ENCODE assay signal across 10 mouse cellular contexts in the genomic region with DNA sequence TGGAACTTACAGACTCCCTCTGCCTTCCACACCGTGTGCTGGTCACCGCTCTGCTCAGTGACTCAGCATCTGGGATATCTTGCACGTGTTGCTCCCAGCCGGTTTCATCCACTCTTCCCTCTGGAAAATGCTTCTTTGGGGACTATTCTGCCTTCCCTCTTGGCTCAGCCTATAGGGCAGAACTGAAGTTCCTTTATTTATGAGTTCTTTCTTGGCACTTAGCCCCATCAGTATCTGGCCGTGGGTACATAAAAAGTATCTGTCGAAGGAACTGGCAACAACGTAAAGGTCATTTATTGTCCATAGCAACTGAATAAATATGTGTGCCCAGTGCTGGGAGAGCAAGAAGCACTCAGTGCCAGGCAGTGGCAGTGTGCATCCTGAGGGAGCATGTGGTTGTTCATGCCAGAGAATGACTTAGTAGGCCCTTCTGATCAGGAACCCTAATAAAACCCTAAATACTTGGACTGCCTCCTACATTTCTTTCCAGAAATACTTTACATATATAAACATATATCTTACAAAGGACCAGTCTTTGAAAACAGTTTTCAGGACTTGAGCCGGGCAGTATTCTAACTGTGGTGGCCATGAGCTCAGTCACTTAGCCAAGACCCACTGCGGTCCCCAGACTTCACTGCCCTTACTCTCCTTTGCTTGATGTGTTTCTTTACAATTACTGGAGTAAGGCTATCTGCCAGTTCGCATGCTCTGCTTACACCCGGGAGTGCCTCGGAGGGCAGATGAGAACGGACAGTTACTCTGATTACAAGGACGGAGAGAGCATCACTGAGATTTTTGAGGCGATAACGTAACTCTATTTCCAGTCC.
DNase-seq lines count a peak whose midpoint lies in the region; ATAC-seq lines count a peak whose summit lies in the region.
"Had no signal": no experiment of that assay in that cellular context is flagged by ENCODE, and none has a peak within 500 bp of the region (broad histone marks: within the 10 kb centered on the region; RNA-seq: fewer than 3 reads in every experiment).

No protein-coding gene starts in this region.

- H3K27ac ChIP-seq in hindbrain, embryonic 13.5 days: peak overlapping the region; percentile 36; the same call in 1 of the 2 replicates
- H3K27ac ChIP-seq in hindbrain, embryonic 12.5 days: no peak overlapping the region
- H3K27ac ChIP-seq in neural tube, embryonic 13.5 days (replicated peaks): no peak overlapping the region
- H3K27ac ChIP-seq in midbrain, embryonic 11.5 days (ENCODE audit: low read depth, low read length): no peak overlapping the region
- H3K27ac ChIP-seq: midbrain, embryonic 12.5 days had no signal

- DNase-seq in neural tube, embryonic 10.5 days (ENCODE audit: extremely low spot score, low spot score): no peak
- peak; percentile 65 for DNase-seq in midbrain, embryonic 11.5 days (ENCODE audit: low spot score, missing footprints)
- DNase-seq in embryo, embryonic 10 days (ENCODE audit: low spot score): no peak
- DNase-seq: kidney, adult 11 months had no signal

- ATAC-seq in hindbrain, embryonic 13.5 days (ENCODE audit: low FRiP score): peak; percentile 72
- no peak for ATAC-seq in hindbrain, embryonic 12.5 days (ENCODE audit: low FRiP score)
- peak; percentile 64; the same call in 1 of the 2 replicates for ATAC-seq in neural tube, embryonic 13.5 days (ENCODE audit: low read depth)
- ATAC-seq in midbrain, embryonic 11.5 days (ENCODE audit: low FRiP score): no peak
- ATAC-seq in frontal cortex, adult (ENCODE audit: low TSS enrichment): no peak

- no peaks in the 10 kb centered on the region for H3K36me3 ChIP-seq in hindbrain, embryonic 13.5 days
- H3K36me3 ChIP-seq in hindbrain, embryonic 12.5 days: no peaks in the 10 kb centered on the region
- H3K36me3 ChIP-seq in neural tube, embryonic 13.5 days: no peaks in the 10 kb centered on the region
- no peaks in the 10 kb centered on the region for H3K36me3 ChIP-seq in midbrain, embryonic 11.5 days (ENCODE audit: control insufficient read depth, insufficient read depth, low read length)
- H3K36me3 ChIP-seq: midbrain, embryonic 12.5 days had no signal

- no peak overlapping the region for H3K4me3 ChIP-seq in hindbrain, embryonic 13.5 days
- H3K4me3 ChIP-seq in hindbrain, embryonic 12.5 days: no peak overlapping the region
- H3K4me3 ChIP-seq in neural tube, embryonic 13.5 days: no peak overlapping the region
- no peak overlapping the region for H3K4me3 ChIP-seq in midbrain, embryonic 11.5 days (ENCODE audit: low read depth, low read length)
- H3K4me3 ChIP-seq: midbrain, embryonic 12.5 days had no signal

- 0 out of 2 replicates have a peak, but pooled peaks cover 2% of the 10 kb centered on the region for H3K27me3 ChIP-seq in hindbrain, embryonic 13.5 days
- no peaks in the 10 kb centered on the region for H3K27me3 ChIP-seq in hindbrain, embryonic 12.5 days
- no peaks in the 10 kb centered on the region for H3K27me3 ChIP-seq in neural tube, embryonic 13.5 days
- no peaks in the 10 kb centered on the region for H3K27me3 ChIP-seq in midbrain, embryonic 11.5 days (ENCODE audit: control insufficient read depth, insufficient read depth, low read length)

- H3K9me3 ChIP-seq in hindbrain, embryonic 13.5 days: no peaks in the 10 kb centered on the region
- H3K9me3 ChIP-seq in hindbrain, embryonic 12.5 days (replicated peaks): no peaks in the 10 kb centered on the region
- H3K9me3 ChIP-seq in neural tube, embryonic 13.5 days: no peaks in the 10 kb centered on the region
- no peaks in the 10 kb centered on the region for H3K9me3 ChIP-seq in midbrain, embryonic 11.5 days (ENCODE audit: control insufficient read depth, low read length)
- H3K9me3 ChIP-seq: midbrain, embryonic 12.5 days had no signal

- 78% methylated on average over 16 of the region's 16 CpGs for WGBS in hindbrain, embryonic 13.5 days
- WGBS in hindbrain, embryonic 12.5 days: 82% methylated on average over 16 of the region's 16 CpGs
- 73% methylated on average over 16 of the region's 16 CpGs for WGBS in neural tube, embryonic 13.5 days
- WGBS in midbrain, embryonic 11.5 days: 86% methylated on average over 16 of the region's 16 CpGs

- H3K4me1 ChIP-seq in hindbrain, embryonic 13.5 days (replicated peaks): no peaks in the 10 kb centered on the region; the same call in none of the 2 replicates
- peaks cover 12% of the 10 kb centered on the region for H3K4me1 ChIP-seq in hindbrain, embryonic 12.5 days
- peaks cover 33% of the 10 kb centered on the region for H3K4me1 ChIP-seq in neural tube, embryonic 13.5 days (replicated peaks)
- peaks cover 9% of the 10 kb centered on the region for H3K4me1 ChIP-seq in midbrain, embryonic 11.5 days (ENCODE audit: control insufficient read depth, insufficient read depth, low read length)

- no peak overlapping the region for H3K4me2 ChIP-seq in hindbrain, embryonic 13.5 days
- H3K4me2 ChIP-seq in hindbrain, embryonic 12.5 days (replicated peaks): no peak overlapping the region
- H3K4me2 ChIP-seq in neural tube, embryonic 13.5 days: no peak overlapping the region
- H3K4me2 ChIP-seq in midbrain, embryonic 11.5 days: no peak overlapping the region
- H3K4me2 ChIP-seq: heart, embryonic 11.5 days; midbrain, embryonic 12.5 days had no signal

- H3K9ac ChIP-seq in hindbrain, embryonic 13.5 days: no peak overlapping the region
- H3K9ac ChIP-seq in hindbrain, embryonic 12.5 days: no peak overlapping the region
- H3K9ac ChIP-seq in neural tube, embryonic 13.5 days: no peak overlapping the region
- no peak overlapping the region for H3K9ac ChIP-seq in midbrain, embryonic 11.5 days (ENCODE audit: low read length)
- H3K9ac ChIP-seq: midbrain, embryonic 12.5 days had no signal

Comparison
In these comparisons a context has a peak if more than half of its experiments do, and no peak if none do; other contexts are left out.
1. ATAC-seq: peak in hindbrain, embryonic 13.5 days (single experiment) and neural tube, embryonic 13.5 days (single experiment); none in hindbrain, embryonic 12.5 days (single experiment), midbrain, embryonic 11.5 days (single experiment) and frontal cortex, adult (single experiment).